Mouse (Mus musculus) colon, adult 2 months (tissue): ENCODE measurements around the gene Ccdc169. TPM values are rescaled to one million over a fixed set of nuclear protein-coding genes. Genes with fewer than 3 reads are reported as not detected.

Source experiments
- polyA plus RNA-seq: library from polyadenylated mRNA; depleted of rRNA; stranded (reverse); fragments of >200 nt; gene quantifications from 2 replicates; pipeline ENCODE4 v1.2.3, GENCODE M21; 2012; rRNA removed

The Ccdc169 gene
- polyA plus RNA-seq: not detected in 2 replicates

GRCm38 (mm10) chr3:55137039-55137438, at the start of gene Ccdc169:
Gene Ccdc169 (plus strand): TSS chr3:55137339.

GRCm38 (mm10) chr3:55111935-55112709, 25.0 kb upstream of the Ccdc169 start, which contains the start of gene Spg20:
Gene Spg20 (plus strand): TSS chr3:55112108.

DNA sequence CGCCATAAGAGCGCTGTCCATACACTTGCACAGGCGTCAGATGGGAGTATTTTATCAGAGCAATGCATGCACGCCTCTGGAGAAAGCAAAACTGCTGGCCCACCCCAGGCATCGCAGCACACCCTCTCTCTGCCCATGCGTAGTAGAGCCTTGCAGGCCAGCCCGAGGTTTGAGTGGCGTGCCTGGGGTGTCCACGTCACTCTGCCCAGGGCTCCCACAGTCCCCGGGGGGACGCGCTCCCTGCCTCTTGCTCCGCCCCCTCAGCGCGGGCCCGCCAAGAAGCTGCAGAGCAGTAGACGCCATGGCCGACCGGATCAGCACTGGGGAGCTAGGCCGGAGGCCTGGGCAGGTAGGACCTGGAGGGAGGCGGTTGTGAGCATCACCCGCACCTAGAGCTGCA, 44.6 kb downstream of the Ccdc169 start, which contains the start of gene Sohlh2:
Sohlh2 (plus strand) TSS at position 263 of the 400 bp plus-strand sequence.

Other genes starting within 250 kb of the Ccdc169 start
- 0.05 and 0.09 TPM in 2 replicates for gene Sertm1, start 221.5 kb upstream of the Ccdc169 start, polyA plus RNA-seq
- 0.24 and 0.47 TPM in 2 replicates for gene Ccna1, start 81.8 kb upstream of the Ccdc169 start, polyA plus RNA-seq
- 5.1 and 5.3 TPM in 2 replicates for gene Spg20, start 25.2 kb upstream of the Ccdc169 start, polyA plus RNA-seq
- not detected in 2 replicates for gene Sohlh2, start 44.7 kb downstream of the Ccdc169 start, polyA plus RNA-seq
- gene Dclk1, start 105.0 kb downstream of the Ccdc169 start, polyA plus RNA-seq: 4.8 and 5.0 TPM in 2 replicates